Mouse (Mus musculus) brain, embryonic 18.5 days (tissue): Measurements from ENCODE around the gene S100a7a.

Experiments used
- DNase-seq: peaks from one replicate; pipeline ENCODE4 v3.0.0-alpha.2; 2012; ENCODE audit warnings: low read depth, low spot score

S100a7a gene

GRCm38 (mm10) chr3:90627807-90628206 is 26.0 kb upstream of the S100a7a start:
- DNase-seq, result no peak

GRCm38 (mm10) chr3:90629298-90629697 is 24.5 kb upstream of the S100a7a start:
- no peak for DNase-seq

- no peak for DNase-seq
These were observed 21.8 kb upstream of the S100a7a start for GRCm38 (mm10) chr3:90631984-90632383.

GRCm38 (mm10) chr3:90638511-90639275 is 15.1 kb upstream of the S100a7a start:
- DNase-seq, result no peak

GRCm38 (mm10) chr3:90639511-90640154 is 14.2 kb upstream of the S100a7a start:
- DNase-seq, result no peak

- DNase-seq, result no peak
These were observed 12.8 kb upstream of the S100a7a start for GRCm38 (mm10) chr3:90640981-90641380.

- no peak for DNase-seq
These were observed 9.6 kb upstream of the S100a7a start for GRCm38 (mm10) chr3:90644220-90644619.

GRCm38 (mm10) chr3:90647291-90647690 is 6.5 kb upstream of the S100a7a start:
- no peak for DNase-seq

- DNase-seq, result no peak
These were observed 4.8 kb upstream of the S100a7a start for GRCm38 (mm10) chr3:90648981-90649380.

- DNase-seq, result no peak
These were observed 4.0 kb upstream of the S100a7a start for GRCm38 (mm10) chr3:90649832-90650231.

- peak; percentile 45 for DNase-seq
These were observed 824 bp upstream of the S100a7a start for GRCm38 (mm10) chr3:90652878-90653508.

GRCm38 (mm10) chr3:90657405-90657804 is 3.6 kb downstream of the S100a7a start:
- DNase-seq, result no peak

- DNase-seq, result no peak
These were observed 5.7 kb downstream of the S100a7a start for GRCm38 (mm10) chr3:90659364-90660044.

- DNase-seq, result no peak
These were observed 10.4 kb downstream of the S100a7a start for GRCm38 (mm10) chr3:90664219-90664618.

GRCm38 (mm10) chr3:90668846-90669245 is 15.0 kb downstream of the S100a7a start, which contains the start of gene S100a8:
TSS of gene S100a8 (plus strand) at chr3:90668978.
- no peak for DNase-seq

- DNase-seq, result no peak
These were observed 24.8 kb downstream of the S100a7a start for GRCm38 (mm10) chr3:90678656-90679055.

- DNase-seq, result no peak
These were observed 30.1 kb downstream of the S100a7a start for GRCm38 (mm10) chr3:90683929-90684328.

- DNase-seq, result no peak
These were observed 33.0 kb downstream of the S100a7a start for GRCm38 (mm10) chr3:90686835-90687234.

GRCm38 (mm10) chr3:90693496-90693895 is 39.7 kb downstream of the S100a7a start:
- no peak for DNase-seq

- no peak for DNase-seq
These were observed 41.8 kb downstream of the S100a7a start, which contains the start of gene S100a9 for GRCm38 (mm10) chr3:90695613-90696012. TSS of gene S100a9 (minus strand) at chr3:90695721.

- no peak for DNase-seq
These were observed 48.4 kb downstream of the S100a7a start for GRCm38 (mm10) chr3:90702244-90702643.
